31 mouse cellular contexts compared by ENCODE assay signal in genomic region chr13:98369046-98369445, GRCm38 (mm10). TPM values are rescaled to one million over a fixed set of nuclear protein-coding genes. Genes with fewer than 3 reads are reported as not detected.
A peak's percentile ranks its signal among the peaks of the same experiment; 100 is the strongest.
DNase-seq lines count a peak whose midpoint lies in the region; ATAC-seq lines count a peak whose summit lies in the region.
"Had no signal": no experiment of that assay in that cellular context is flagged by ENCODE, and none has a peak within 500 bp of the region (broad histone marks: within the 10 kb centered on the region; RNA-seq: fewer than 3 reads in every experiment).

No protein-coding gene starts in this region.

- H3K36me3 ChIP-seq in hindbrain, embryonic 11.5 days (ENCODE audit: control insufficient read depth, insufficient read depth, low read length), result no peaks in the 10 kb centered on the region
- no peaks in the 10 kb centered on the region for H3K36me3 ChIP-seq in hindbrain, embryonic 16.5 days (ENCODE audit: control insufficient read depth, insufficient read depth, low read length)
- H3K36me3 ChIP-seq in midbrain, embryonic 11.5 days (ENCODE audit: control insufficient read depth, insufficient read depth, low read length), result no peaks in the 10 kb centered on the region
- no peaks in the 10 kb centered on the region for H3K36me3 ChIP-seq in midbrain, embryonic 14.5 days (ENCODE audit: control insufficient read depth, insufficient read depth, low read length)
- H3K36me3 ChIP-seq: embryonic facial prominence, embryonic 13.5 days; G1E; heart, embryonic 15.5 days; hindbrain, embryonic 10.5 days had no signal

- peaks cover 4% of the 10 kb centered on the region for H3K4me1 ChIP-seq in hindbrain, embryonic 11.5 days (replicated peaks; ENCODE audit: control insufficient read depth, insufficient read depth, low read length)
- no peaks in the 10 kb centered on the region; the same call in 1 of the 2 replicates for H3K4me1 ChIP-seq in hindbrain, embryonic 16.5 days (ENCODE audit: control insufficient read depth, insufficient read depth, low read depth, low read length)
- peaks cover 8% of the 10 kb centered on the region for H3K4me1 ChIP-seq in midbrain, embryonic 11.5 days (ENCODE audit: control insufficient read depth, insufficient read depth, low read length)
- no peaks in the 10 kb centered on the region for H3K4me1 ChIP-seq in midbrain, embryonic 14.5 days (ENCODE audit: control insufficient read depth, insufficient read depth, low read length)

- H3K4me2 ChIP-seq in hindbrain, embryonic 11.5 days (replicated peaks; ENCODE audit: low read depth, low read length), result no peak overlapping the region
- H3K4me2 ChIP-seq in hindbrain, embryonic 16.5 days (ENCODE audit: low read length), result no peak overlapping the region
- no peak overlapping the region for H3K4me2 ChIP-seq in midbrain, embryonic 11.5 days
- no peak overlapping the region for H3K4me2 ChIP-seq in midbrain, embryonic 14.5 days (ENCODE audit: low read length)
- H3K4me2 ChIP-seq: embryonic facial prominence, embryonic 13.5 days; forebrain, embryonic 13.5 days; heart, embryonic 11.5 days; heart, embryonic 15.5 days; hindbrain, embryonic 14.5 days had no signal

- peak; percentile 32 for DNase-seq in embryo, embryonic 9.5 days (ENCODE audit: extremely low spot score)
- no peak for DNase-seq in embryo, embryonic 11 days
- peak; percentile 49 for DNase-seq in hindbrain, embryonic 11.5 days (ENCODE audit: low spot score)
- DNase-seq in midbrain, embryonic 11.5 days (ENCODE audit: low spot score, missing footprints), result peak; percentile 90
- DNase-seq in midbrain, embryonic 14.5 days, result no peak
- no peak for DNase-seq in gastrocnemius, adult 8-10 months (ENCODE audit: low spot score in 2 of 2)
- DNase-seq: adrenal gland, postnatal 10 days; adrenal gland, postnatal 36 days; B cell, adult 2 months; cerebellum, adult 18-20 months; cerebellum, adult 9-10 months; cerebellum, postnatal 14 days; gastrocnemius, adult 2 months; gastrocnemius, postnatal 36 days; heart, postnatal 10 days; heart, postnatal 36 days had no signal

- no peak overlapping the region for H3K27ac ChIP-seq in hindbrain, embryonic 11.5 days (ENCODE audit: low read depth, low read length)
- no peak overlapping the region for H3K27ac ChIP-seq in hindbrain, embryonic 16.5 days (ENCODE audit: low read depth, low read length)
- H3K27ac ChIP-seq in midbrain, embryonic 11.5 days (ENCODE audit: low read depth, low read length), result no peak overlapping the region
- no peak overlapping the region for H3K27ac ChIP-seq in midbrain, embryonic 14.5 days (replicated peaks; ENCODE audit: low read depth, low read length)
- H3K27ac ChIP-seq: embryonic facial prominence, embryonic 13.5 days; forebrain, embryonic 13.5 days; gastrocnemius, adult 2 months; heart, embryonic 15.5 days; hindbrain, embryonic 10.5 days; hindbrain, embryonic 14.5 days had no signal

- no peak overlapping the region for H3K4me3 ChIP-seq in hindbrain, embryonic 11.5 days (ENCODE audit: low read depth, low read length)
- H3K4me3 ChIP-seq in hindbrain, embryonic 16.5 days (ENCODE audit: low read length), result no peak overlapping the region
- no peak overlapping the region for H3K4me3 ChIP-seq in midbrain, embryonic 11.5 days (ENCODE audit: low read depth, low read length)
- H3K4me3 ChIP-seq in midbrain, embryonic 14.5 days (replicated peaks; ENCODE audit: low read depth, low read length), result no peak overlapping the region
- H3K4me3 ChIP-seq: embryonic facial prominence, embryonic 13.5 days; erythroblast, embryonic 14.5 days; forebrain, embryonic 13.5 days; gastrocnemius, adult 2 months; heart, embryonic 15.5 days; hindbrain, embryonic 10.5 days had no signal

- WGBS in hindbrain, embryonic 11.5 days, result 14% methylated on average over 6 of the region's 6 CpGs
- WGBS in hindbrain, embryonic 16.5 days, result 13% methylated on average over 6 of the region's 6 CpGs
- WGBS in midbrain, embryonic 11.5 days, result 7% methylated on average over 6 of the region's 6 CpGs
- 6% methylated on average over 6 of the region's 6 CpGs for WGBS in midbrain, embryonic 14.5 days

- H3K27me3 ChIP-seq in hindbrain, embryonic 11.5 days (ENCODE audit: control insufficient read depth, insufficient read depth, low read length), result peaks cover 70% of the 10 kb centered on the region
- peaks cover 55% of the 10 kb centered on the region for H3K27me3 ChIP-seq in hindbrain, embryonic 16.5 days (replicated peaks; ENCODE audit: control insufficient read depth, insufficient read depth, low read length)
- H3K27me3 ChIP-seq in midbrain, embryonic 11.5 days (ENCODE audit: control insufficient read depth, insufficient read depth, low read length), result peaks cover 74% of the 10 kb centered on the region
- H3K27me3 ChIP-seq in midbrain, embryonic 14.5 days (ENCODE audit: control insufficient read depth, insufficient read depth, low read length), result peaks cover 73% of the 10 kb centered on the region
- H3K27me3 ChIP-seq: CH12.LX, Patski had no signal

- no peak overlapping the region for H3K9ac ChIP-seq in hindbrain, embryonic 11.5 days (ENCODE audit: low read depth, low read length)
- no peak overlapping the region for H3K9ac ChIP-seq in hindbrain, embryonic 16.5 days (ENCODE audit: low read depth, low read length)
- no peak overlapping the region for H3K9ac ChIP-seq in midbrain, embryonic 11.5 days (ENCODE audit: low read length)
- no peak overlapping the region for H3K9ac ChIP-seq in midbrain, embryonic 14.5 days (replicated peaks; ENCODE audit: low read length)
- H3K9ac ChIP-seq: embryonic facial prominence, embryonic 13.5 days; forebrain, embryonic 13.5 days; forebrain, postnatal 0 days; heart, embryonic 15.5 days; hindbrain, embryonic 14.5 days had no signal

- ATAC-seq in hindbrain, embryonic 11.5 days (ENCODE audit: low FRiP score), result no peak
- no peak for ATAC-seq in hindbrain, embryonic 16.5 days
- no peak for ATAC-seq in midbrain, embryonic 11.5 days (ENCODE audit: low FRiP score)
- ATAC-seq in midbrain, embryonic 14.5 days (ENCODE audit: low FRiP score, low TSS enrichment), result no peak
- ATAC-seq: forebrain, embryonic 13.5 days; forebrain, postnatal 0 days; intestine, postnatal 0 days; Patski had no signal

- no peaks in the 10 kb centered on the region for H3K9me3 ChIP-seq in hindbrain, embryonic 11.5 days (ENCODE audit: control insufficient read depth, low read length)
- 0 out of 2 replicates have a peak, but pooled peaks cover 4% of the 10 kb centered on the region for H3K9me3 ChIP-seq in hindbrain, embryonic 16.5 days (ENCODE audit: control insufficient read depth, low read length)
- no peaks in the 10 kb centered on the region for H3K9me3 ChIP-seq in midbrain, embryonic 11.5 days (ENCODE audit: control insufficient read depth, low read length)
- no peaks in the 10 kb centered on the region for H3K9me3 ChIP-seq in midbrain, embryonic 14.5 days (ENCODE audit: control insufficient read depth, low read length)
- H3K9me3 ChIP-seq: embryonic facial prominence, embryonic 13.5 days; forebrain, embryonic 13.5 days; heart, embryonic 15.5 days; hindbrain, embryonic 10.5 days had no signal

RNA-seq across cellular contexts. Expression of gene Foxd1, which starts 15.0 kb away (rescaled TPM):
- polyA plus RNA-seq in hindbrain, embryonic 11.5 days (2014; fragmentation: Nextera tagmentation; extraction: Ambion mirVana), result 4.6 and 5.0 TPM in 2 replicates
- polyA plus RNA-seq in hindbrain, embryonic 16.5 days (2015; fragmentation: Nextera tagmentation; extraction: Ambion mirVana), result 0.43 and 0.75 TPM in 2 replicates
- polyA plus RNA-seq in midbrain, embryonic 11.5 days (2014; fragmentation: Nextera tagmentation; extraction: Ambion mirVana), result 4.4 and 5.2 TPM in 2 replicates
- polyA plus RNA-seq in midbrain, embryonic 14.5 days (2014; fragmentation: Nextera tagmentation; extraction: Ambion mirVana), result 0.12 and 0.54 TPM in 2 replicates
- under 1 TPM in 1 of 4 experiments, not detected in 3; 0.11 TPM for total RNA-seq in gastrocnemius, adult 8-10 months (2022)
- total RNA-seq: CH12.LX; granulocyte monocyte progenitor cell, adult 5-6 weeks had no signal
- polyA plus RNA-seq: erythroblast, embryonic 14.5 days; G1E; heart, embryonic 15.5 days; intestine, embryonic 14.5 days; intestine, postnatal 0 days had no signal

RNA-seq across cellular contexts. Expression of gene Btf3, which starts 52.2 kb away (rescaled TPM):
- polyA plus RNA-seq in hindbrain, embryonic 11.5 days (2014; fragmentation: Nextera tagmentation; extraction: Ambion mirVana), result 784 and 800 TPM in 2 replicates
- polyA plus RNA-seq in hindbrain, embryonic 16.5 days (2015; fragmentation: Nextera tagmentation; extraction: Ambion mirVana), result 428 and 449 TPM in 2 replicates
- 823 and 852 TPM in 2 replicates for polyA plus RNA-seq in midbrain, embryonic 11.5 days (2014; fragmentation: Nextera tagmentation; extraction: Ambion mirVana)
- 568 and 574 TPM in 2 replicates for polyA plus RNA-seq in midbrain, embryonic 14.5 days (2014; fragmentation: Nextera tagmentation; extraction: Ambion mirVana)
- total RNA-seq in gastrocnemius, adult 8-10 months (2022), result 100 to 1,000 TPM; 208 to 239 (median 210) TPM

Comparison
In these comparisons a context has a peak if more than half of its experiments do, and no peak if none do; other contexts are left out.
1. DNase-seq: peak in embryo, embryonic 9.5 days (single experiment), hindbrain, embryonic 11.5 days (single experiment) and midbrain, embryonic 11.5 days (single experiment); none in embryo, embryonic 11 days (single experiment), midbrain, embryonic 14.5 days (single experiment) and gastrocnemius, adult 8-10 months (0 of 2).